Mouse (Mus musculus): ENCODE results near the gene Hmgb1.
A peak's percentile ranks its signal among the peaks of the same experiment; 100 is the strongest.

The Hmgb1 gene

DNA sequence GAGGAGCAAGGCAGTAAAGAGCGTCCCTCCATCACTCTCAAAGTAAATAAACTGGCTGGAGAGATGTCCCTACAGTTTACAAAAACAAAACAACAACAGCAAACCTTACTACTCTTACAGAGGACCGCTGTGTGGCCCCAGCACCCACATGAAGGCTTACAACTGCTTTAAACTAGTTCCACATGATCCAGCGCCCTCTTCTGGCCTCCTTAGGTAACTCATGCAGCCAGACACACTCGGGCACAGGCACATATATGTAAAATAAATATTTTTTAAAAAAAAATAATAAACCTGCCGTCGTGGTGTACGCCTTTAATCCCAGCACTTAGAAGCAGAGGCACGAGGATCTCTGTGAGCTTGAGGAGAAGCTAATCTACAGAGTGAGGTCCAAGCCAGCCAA is 156.9 kb downstream of the Hmgb1 start:
- Histone ChIP-seq H3K27me3 (ENCODE audit: insufficient read depth, low read length) (peaks cover 46% of the 10 kb centered on the region), H3K4me1 (replicated peaks; ENCODE audit: low read depth, low read length) (peaks cover 12% of the 10 kb centered on the region), H3K9me3 (ENCODE audit: low read length) (no peaks in the 10 kb centered on the region), H3K36me3 (ENCODE audit: insufficient read depth, low read length) (no peaks in the 10 kb centered on the region), H3K4me3 (replicated peaks; ENCODE audit: low read length) (no peak overlapping the region)
- TF ChIP-seq NANOG (IDR thresholded peaks at IDR 0.05; ENCODE audit: borderline replicate concordance, low read length): no peak
- TF ChIP-seq CTCF (conservative IDR thresholded peaks at IDR 0.05; ENCODE audit: low read length): peak; percentile 57

DNA sequence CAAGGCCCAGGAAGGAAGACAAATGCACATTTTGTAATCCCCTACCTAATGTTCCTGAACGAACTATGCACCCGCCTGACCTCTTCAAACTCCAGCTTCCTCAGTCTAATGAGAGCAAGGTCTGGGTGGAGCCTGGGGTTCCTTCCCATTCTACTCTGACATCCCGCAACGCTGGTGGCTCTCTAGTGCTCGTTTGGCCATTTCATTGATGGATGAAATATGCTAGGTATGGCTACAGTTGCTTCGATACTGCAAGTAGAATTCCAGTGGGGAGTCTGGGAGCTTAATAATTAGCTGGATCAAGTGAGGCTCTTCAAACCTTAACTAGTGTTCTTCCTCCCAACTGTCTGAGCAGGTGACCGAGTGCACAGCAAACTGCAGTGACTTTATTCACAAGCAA is 163.2 kb downstream of the Hmgb1 start:
- Histone ChIP-seq H3K9me3 (ENCODE audit: low read length) (no peaks in the 10 kb centered on the region), H3K27me3 (ENCODE audit: insufficient read depth, low read length) (peaks cover 61% of the 10 kb centered on the region), H3K4me3 (replicated peaks; ENCODE audit: low read length) (no peak overlapping the region), H3K36me3 (ENCODE audit: insufficient read depth, low read length) (no peaks in the 10 kb centered on the region), H3K4me1 (replicated peaks; ENCODE audit: low read depth, low read length) (peaks cover 10% of the 10 kb centered on the region; the same call in 1 of the 2 replicates)
- no peak for TF ChIP-seq NANOG (IDR thresholded peaks at IDR 0.05; ENCODE audit: borderline replicate concordance, low read length)
- TF ChIP-seq POU5F1 (IDR thresholded peaks at IDR 0.05; ENCODE audit: borderline replicate concordance, low read length): no peak
- no peak for TF ChIP-seq CTCF (conservative IDR thresholded peaks at IDR 0.05; ENCODE audit: low read length)

GRCm38 (mm10) chr5:149020681-149021062 is 163.6 kb downstream of the Hmgb1 start:
- Histone ChIP-seq H3K4me3 (replicated peaks; ENCODE audit: low read length) (no peak overlapping the region), H3K4me1 (replicated peaks; ENCODE audit: low read depth, low read length) (peaks cover 14% of the 10 kb centered on the region), H3K27me3 (ENCODE audit: insufficient read depth, low read length) (peaks cover 64% of the 10 kb centered on the region), H3K9me3 (ENCODE audit: low read length) (no peaks in the 10 kb centered on the region), H3K36me3 (ENCODE audit: insufficient read depth, low read length) (no peaks in the 10 kb centered on the region)
- TF ChIP-seq NANOG (IDR thresholded peaks at IDR 0.05; ENCODE audit: borderline replicate concordance, low read length) (no peak), CTCF (conservative IDR thresholded peaks at IDR 0.05; ENCODE audit: low read length) (no peak), POU5F1 (IDR thresholded peaks at IDR 0.05; ENCODE audit: borderline replicate concordance, low read length) (no peak)

- TF ChIP-seq POU5F1 (IDR thresholded peaks at IDR 0.05; ENCODE audit: borderline replicate concordance, low read length) (no peak), CTCF (conservative IDR thresholded peaks at IDR 0.05; ENCODE audit: low read length) (no peak), NANOG (IDR thresholded peaks at IDR 0.05; ENCODE audit: borderline replicate concordance, low read length) (no peak)
- no peaks in the 10 kb centered on the region for H3K9me3 ChIP-seq (ENCODE audit: low read length)
- H3K4me3 ChIP-seq (replicated peaks; ENCODE audit: low read length): no peak overlapping the region
Measured at GRCm38 (mm10) chr5:149020059-149020680, 164.1 kb downstream of the Hmgb1 start.

GRCm38 (mm10) chr5:149017666-149018415 is 166.4 kb downstream of the Hmgb1 start:
- Histone ChIP-seq H3K27me3 (ENCODE audit: insufficient read depth, low read length) (peaks cover 73% of the 10 kb centered on the region), H3K9me3 (ENCODE audit: low read length) (no peaks in the 10 kb centered on the region), H3K4me1 (replicated peaks; ENCODE audit: low read depth, low read length) (peaks cover 33% of the 10 kb centered on the region), H3K4me3 (replicated peaks; ENCODE audit: low read length) (no peak overlapping the region), H3K36me3 (ENCODE audit: insufficient read depth, low read length) (no peaks in the 10 kb centered on the region)
- TF ChIP-seq NANOG (IDR thresholded peaks at IDR 0.05; ENCODE audit: borderline replicate concordance, low read length) (no peak), CTCF (conservative IDR thresholded peaks at IDR 0.05; ENCODE audit: low read length) (no peak), POU5F1 (IDR thresholded peaks at IDR 0.05; ENCODE audit: borderline replicate concordance, low read length) (no peak)

More at GRCm38 (mm10) chr5:149020059-149020680, 164.1 kb downstream of the Hmgb1 start:
- H3K4me1 ChIP-seq (replicated peaks; ENCODE audit: low read depth, low read length): peaks cover 18% of the 10 kb centered on the region
- H3K36me3 ChIP-seq (ENCODE audit: insufficient read depth, low read length): no peaks in the 10 kb centered on the region
- H3K27me3 ChIP-seq (ENCODE audit: insufficient read depth, low read length): peaks cover 67% of the 10 kb centered on the region

GRCm38 (mm10) chr5:149017181-149017580 is 167.1 kb downstream of the Hmgb1 start:
- TF ChIP-seq NANOG (IDR thresholded peaks at IDR 0.05; ENCODE audit: borderline replicate concordance, low read length): no peak
- no peak for TF ChIP-seq POU5F1 (IDR thresholded peaks at IDR 0.05; ENCODE audit: borderline replicate concordance, low read length)
- no peak for TF ChIP-seq CTCF (conservative IDR thresholded peaks at IDR 0.05; ENCODE audit: low read length)
- peaks cover 6% of the 10 kb centered on the region for H3K9me3 ChIP-seq (ENCODE audit: low read length)
- H3K4me1 ChIP-seq (replicated peaks; ENCODE audit: low read depth, low read length): peaks cover 33% of the 10 kb centered on the region
- H3K36me3 ChIP-seq (ENCODE audit: insufficient read depth, low read length): no peaks in the 10 kb centered on the region
- H3K27me3 ChIP-seq (ENCODE audit: insufficient read depth, low read length): peaks cover 72% of the 10 kb centered on the region
- H3K4me3 ChIP-seq (replicated peaks; ENCODE audit: low read length): no peak overlapping the region

- no peak overlapping the region for H3K4me3 ChIP-seq (replicated peaks; ENCODE audit: low read length)
- H3K4me1 ChIP-seq (replicated peaks; ENCODE audit: low read depth, low read length): peaks cover 33% of the 10 kb centered on the region
- H3K27me3 ChIP-seq (ENCODE audit: insufficient read depth, low read length): peaks cover 67% of the 10 kb centered on the region
- peaks cover 9% of the 10 kb centered on the region for H3K9me3 ChIP-seq (ENCODE audit: low read length)
- no peak for TF ChIP-seq CTCF (conservative IDR thresholded peaks at IDR 0.05; ENCODE audit: low read length)
- TF ChIP-seq NANOG (IDR thresholded peaks at IDR 0.05; ENCODE audit: borderline replicate concordance, low read length): no peak
- TF ChIP-seq POU5F1 (IDR thresholded peaks at IDR 0.05; ENCODE audit: borderline replicate concordance, low read length): no peak
- H3K36me3 ChIP-seq (ENCODE audit: insufficient read depth, low read length): no peaks in the 10 kb centered on the region
Measured at GRCm38 (mm10) chr5:149016261-149016660, 168.0 kb downstream of the Hmgb1 start.

DNA sequence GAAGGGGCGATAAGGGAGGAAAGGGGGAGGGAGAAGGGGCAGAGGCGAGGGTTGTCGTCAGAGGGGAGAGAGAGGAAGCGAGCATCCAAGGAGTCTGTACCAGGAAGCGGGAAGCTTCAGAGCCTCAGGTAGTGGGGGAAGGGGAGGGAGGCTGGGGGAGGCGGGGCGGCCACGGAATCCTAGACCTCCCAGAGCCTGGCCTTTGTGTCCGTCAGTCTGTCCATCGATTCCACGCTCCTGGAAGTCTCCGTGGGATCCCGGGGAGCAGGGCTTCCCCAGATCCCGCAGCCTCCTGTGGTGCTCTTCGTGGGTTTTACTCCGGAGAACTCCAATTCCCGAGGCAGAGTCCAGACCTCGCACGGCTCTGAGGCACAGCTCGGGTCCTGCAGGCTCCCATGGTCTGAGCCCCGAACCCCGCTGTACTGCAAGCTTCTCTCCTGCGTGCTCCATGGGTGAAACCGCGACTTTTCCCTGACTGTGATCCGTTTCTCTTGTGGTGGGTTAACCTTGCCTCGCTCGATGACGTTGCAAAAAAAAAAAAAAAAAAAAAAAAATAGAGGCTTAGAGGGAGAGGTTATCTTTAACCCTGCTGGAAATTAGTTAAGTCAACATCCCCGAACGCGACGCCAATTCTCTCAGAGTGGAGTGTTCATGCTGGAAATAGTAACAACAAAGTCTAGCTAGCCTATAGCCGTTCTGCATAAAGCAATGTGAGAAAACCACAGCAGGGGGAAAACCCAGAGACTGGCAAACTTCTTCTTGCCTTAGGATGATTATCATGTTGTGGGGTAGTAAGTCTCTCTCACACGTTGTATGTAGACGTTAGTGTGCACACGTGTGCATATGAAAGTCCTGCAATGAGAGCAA is 168.7 kb downstream of the Hmgb1 start:
- Histone ChIP-seq H3K4me3 (replicated peaks; ENCODE audit: low read length) (peak overlapping the region; percentile 66), H3K4me1 (replicated peaks; ENCODE audit: low read depth, low read length) (peaks cover 28% of the 10 kb centered on the region), H3K9me3 (ENCODE audit: low read length) (peaks cover 9% of the 10 kb centered on the region), H3K27me3 (ENCODE audit: insufficient read depth, low read length) (peaks cover 62% of the 10 kb centered on the region), H3K36me3 (ENCODE audit: insufficient read depth, low read length) (no peaks in the 10 kb centered on the region)
- TF ChIP-seq POU5F1 (IDR thresholded peaks at IDR 0.05; ENCODE audit: borderline replicate concordance, low read length): no peak
- no peak for TF ChIP-seq NANOG (IDR thresholded peaks at IDR 0.05; ENCODE audit: borderline replicate concordance, low read length)
- no peak for TF ChIP-seq CTCF (conservative IDR thresholded peaks at IDR 0.05; ENCODE audit: low read length)
